Mouse (Mus musculus): ENCODE measurements around the gene Slfn9.

The Slfn9 gene

GRCm38 (mm10) chr11:82991469-82992166 is at the start of gene Slfn9:
Gene Slfn9 (minus strand): TSS chr11:82991830.
- TF ChIP-seq GATA4 (IDR thresholded peaks at IDR 0.05; ENCODE audit: insufficient replicate concordance, low read length), result no peak

GRCm38 (mm10) chr11:83041000-83041399 is 49.4 kb upstream of the Slfn9 start:
- no peak for TF ChIP-seq GATA4 (IDR thresholded peaks at IDR 0.05; ENCODE audit: insufficient replicate concordance, low read length)

DNA sequence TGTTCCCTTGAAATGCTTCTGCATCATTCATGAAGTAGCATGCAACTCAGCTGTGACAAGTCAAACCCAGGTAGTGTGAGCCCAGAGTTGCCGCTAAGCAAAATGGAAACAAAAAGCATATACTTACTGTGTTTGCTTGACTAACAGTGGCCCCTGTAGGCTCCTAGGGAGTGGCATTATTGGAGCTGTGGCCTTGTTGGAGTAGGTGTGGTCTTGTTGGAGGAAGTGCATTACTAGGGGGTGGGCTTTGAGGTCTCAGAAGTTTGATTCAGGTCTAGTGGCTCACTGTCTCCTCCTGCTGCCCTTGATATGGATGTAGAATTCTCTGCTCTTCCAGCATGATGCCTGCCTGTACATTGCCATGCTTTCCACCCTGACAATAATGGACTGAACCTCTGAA is 48.7 kb upstream of the Slfn9 start:
- TF ChIP-seq GATA4 (IDR thresholded peaks at IDR 0.05; ENCODE audit: insufficient replicate concordance, low read length), result no peak

- TF ChIP-seq GATA4 (IDR thresholded peaks at IDR 0.05; ENCODE audit: insufficient replicate concordance, low read length), result no peak
Measured at GRCm38 (mm10) chr11:83039796-83040195, 48.2 kb upstream of the Slfn9 start.

DNA sequence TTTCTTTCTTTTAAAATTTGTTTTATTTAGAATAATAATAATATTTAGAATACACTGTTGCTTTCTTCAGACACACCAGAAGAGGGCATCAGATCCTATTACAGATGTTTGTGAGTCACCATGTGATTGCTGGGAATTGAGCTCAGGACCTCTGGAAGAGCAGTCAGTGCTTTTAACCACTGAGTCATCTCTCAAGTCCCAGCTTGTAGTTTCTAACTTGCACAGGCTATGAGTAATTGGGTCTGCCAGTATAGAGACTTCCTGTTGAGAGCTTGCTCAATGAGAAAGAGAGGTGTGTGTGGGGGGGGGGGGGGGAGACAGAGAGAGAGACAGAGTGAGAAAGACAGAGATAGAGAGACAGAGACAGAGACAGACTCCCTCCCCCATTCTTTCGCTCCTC is 47.5 kb upstream of the Slfn9 start:
- no peak for TF ChIP-seq GATA4 (IDR thresholded peaks at IDR 0.05; ENCODE audit: insufficient replicate concordance, low read length)

- TF ChIP-seq GATA4 (IDR thresholded peaks at IDR 0.05; ENCODE audit: insufficient replicate concordance, low read length), result no peak
Measured at GRCm38 (mm10) chr11:83020621-83021020, 29.0 kb upstream of the Slfn9 start, which contains the start of gene Slfn8. Gene Slfn8 (minus strand): TSS chr11:83020810.

- no peak for TF ChIP-seq GATA4 (IDR thresholded peaks at IDR 0.05; ENCODE audit: insufficient replicate concordance, low read length)
Measured at GRCm38 (mm10) chr11:83016093-83016492, 24.5 kb upstream of the Slfn9 start.

GRCm38 (mm10) chr11:83013356-83013755 is 21.7 kb upstream of the Slfn9 start:
- no peak for TF ChIP-seq GATA4 (IDR thresholded peaks at IDR 0.05; ENCODE audit: insufficient replicate concordance, low read length)

DNA sequence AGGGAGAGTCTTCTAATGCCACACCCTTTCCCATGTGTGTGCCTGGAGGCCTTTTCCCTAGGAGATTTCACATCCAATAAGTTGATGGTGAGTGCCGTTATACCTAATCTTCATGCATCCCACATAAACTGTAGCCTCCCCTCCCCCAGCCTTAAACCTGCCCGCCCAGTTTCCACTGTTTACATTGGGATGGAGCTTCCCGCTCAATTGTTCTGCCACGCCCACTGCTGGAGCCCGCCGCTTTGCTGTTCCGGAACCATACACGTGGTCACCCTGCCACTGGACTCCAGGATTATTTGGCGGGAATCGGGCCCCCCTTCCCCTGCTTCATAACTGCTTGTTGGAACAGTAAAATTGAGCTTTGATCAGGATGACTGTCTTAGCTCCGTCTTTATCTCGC is 2.3 kb downstream of the Slfn9 start:
- no peak for TF ChIP-seq GATA4 (IDR thresholded peaks at IDR 0.05; ENCODE audit: insufficient replicate concordance, low read length)

DNA sequence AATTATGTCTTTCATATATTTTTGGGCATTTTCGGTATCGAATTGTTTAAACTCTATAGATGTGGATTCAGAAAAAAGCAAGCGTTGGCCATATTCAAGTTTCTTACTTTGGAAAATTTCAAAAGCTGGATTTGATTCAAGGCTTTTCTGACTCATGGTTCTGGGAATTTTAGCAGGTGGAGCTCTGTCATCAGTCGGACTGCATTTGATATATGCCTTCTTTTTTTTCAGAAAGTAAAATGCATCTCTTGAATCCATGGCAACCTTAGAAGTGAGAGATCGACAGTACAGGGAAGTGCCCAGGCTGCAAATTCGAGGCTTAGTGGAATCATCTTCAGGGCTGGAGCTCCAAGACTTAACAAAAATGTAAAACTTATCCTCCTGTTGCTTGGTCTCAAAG is 4.0 kb downstream of the Slfn9 start:
- no peak for TF ChIP-seq GATA4 (IDR thresholded peaks at IDR 0.05; ENCODE audit: insufficient replicate concordance, low read length)

- TF ChIP-seq GATA4 (IDR thresholded peaks at IDR 0.05; ENCODE audit: insufficient replicate concordance, low read length), result no peak
Measured at GRCm38 (mm10) chr11:82983193-82983592, 8.4 kb downstream of the Slfn9 start.

DNA sequence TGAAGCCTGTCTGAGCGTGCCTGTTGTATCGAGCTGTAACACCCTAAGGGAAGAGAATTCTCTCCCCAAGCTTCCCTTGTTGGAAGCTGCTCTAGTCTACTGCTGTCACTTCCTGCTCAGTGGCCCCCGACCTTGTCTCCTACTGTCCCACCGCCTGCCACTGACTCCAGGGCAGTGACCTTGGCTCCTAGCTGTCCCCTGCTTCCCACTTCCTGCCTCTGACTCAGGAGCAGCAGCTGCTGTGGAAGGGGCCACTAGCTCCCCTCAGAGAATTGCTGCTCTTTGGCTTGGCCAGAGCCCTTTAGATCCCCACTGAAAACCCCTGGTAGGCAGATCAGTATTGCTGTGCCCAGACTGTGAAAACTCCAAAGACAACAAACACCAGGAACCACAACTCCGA is 17.7 kb downstream of the Slfn9 start:
- 0 out of 2 replicates have a peak, but pooled peaks have one; percentile 10 for TF ChIP-seq GATA4 (IDR thresholded peaks at IDR 0.05; ENCODE audit: insufficient replicate concordance, low read length)

GRCm38 (mm10) chr11:82971590-82971974 is 20.0 kb downstream of the Slfn9 start:
- TF ChIP-seq GATA4 (IDR thresholded peaks at IDR 0.05; ENCODE audit: insufficient replicate concordance, low read length), result no peak

- TF ChIP-seq GATA4 (IDR thresholded peaks at IDR 0.05; ENCODE audit: insufficient replicate concordance, low read length), result peak; percentile 39; the same call in 1 of the 2 replicates
Measured at GRCm38 (mm10) chr11:82970712-82971589, 20.7 kb downstream of the Slfn9 start.

DNA sequence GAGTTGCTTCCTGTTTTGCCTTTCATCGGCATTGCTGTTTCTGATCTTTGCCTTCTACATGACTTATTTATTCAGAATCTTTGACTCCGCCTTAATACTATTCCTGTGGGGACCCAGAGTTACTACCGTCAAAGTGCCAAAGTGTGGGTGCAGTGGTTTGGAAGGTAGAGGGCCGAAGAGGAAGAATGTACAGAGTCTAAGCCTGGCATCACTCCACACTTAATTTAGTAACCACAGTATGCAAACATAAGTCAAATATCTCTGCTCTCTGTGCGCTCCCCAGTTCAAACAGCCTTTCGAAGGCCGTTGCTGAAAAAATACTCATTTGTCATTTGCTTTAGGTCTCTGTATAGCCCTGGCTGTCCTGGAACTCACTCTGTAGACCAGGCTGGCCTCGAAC is 29.4 kb downstream of the Slfn9 start:
- no peak for TF ChIP-seq GATA4 (IDR thresholded peaks at IDR 0.05; ENCODE audit: insufficient replicate concordance, low read length)

DNA sequence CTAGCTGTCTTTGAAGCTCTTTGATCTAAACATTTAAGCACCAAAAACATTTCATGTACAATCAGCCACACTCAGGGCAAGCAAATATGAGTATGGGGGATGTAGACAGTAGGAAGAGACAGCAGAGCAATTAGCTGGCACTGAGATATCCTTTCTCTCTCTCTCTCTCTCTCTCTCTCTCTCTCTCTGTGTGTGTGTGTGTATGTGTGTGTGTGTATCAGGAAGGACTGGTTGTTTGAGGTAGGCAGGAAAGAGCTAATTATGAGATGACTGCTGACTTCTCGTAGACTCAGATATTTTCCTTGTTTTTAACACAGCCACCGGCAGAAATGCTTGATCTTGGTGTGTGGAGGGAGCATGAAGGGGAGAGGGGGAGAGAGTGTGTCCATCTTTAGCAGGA is 29.9 kb downstream of the Slfn9 start:
- TF ChIP-seq GATA4 (IDR thresholded peaks at IDR 0.05; ENCODE audit: insufficient replicate concordance, low read length), result no peak
